Mouse (Mus musculus) G1E-ER4 (cell line): Measurements from ENCODE around the gene Noc3l. TPM values are rescaled to one million over a fixed set of nuclear protein-coding genes. Genes with fewer than 3 reads are reported as not detected.

Source experiments
- GATA1 ChIP-seq: IDR thresholded peaks from one replicate; pipeline ENCODE4 v1.8.0; 2012; ENCODE audit warnings: low read length, inconsistent platforms
- polyA plus RNA-seq: library from polyadenylated mRNA; stranded (reverse); fragments of >175 nt; gene quantifications from 2 replicates; pipeline ENCODE4 v1.2.3, GENCODE M21; 2012

Noc3l gene
- polyA plus RNA-seq: 1.3 and 1.9 TPM in 2 replicates

DNA sequence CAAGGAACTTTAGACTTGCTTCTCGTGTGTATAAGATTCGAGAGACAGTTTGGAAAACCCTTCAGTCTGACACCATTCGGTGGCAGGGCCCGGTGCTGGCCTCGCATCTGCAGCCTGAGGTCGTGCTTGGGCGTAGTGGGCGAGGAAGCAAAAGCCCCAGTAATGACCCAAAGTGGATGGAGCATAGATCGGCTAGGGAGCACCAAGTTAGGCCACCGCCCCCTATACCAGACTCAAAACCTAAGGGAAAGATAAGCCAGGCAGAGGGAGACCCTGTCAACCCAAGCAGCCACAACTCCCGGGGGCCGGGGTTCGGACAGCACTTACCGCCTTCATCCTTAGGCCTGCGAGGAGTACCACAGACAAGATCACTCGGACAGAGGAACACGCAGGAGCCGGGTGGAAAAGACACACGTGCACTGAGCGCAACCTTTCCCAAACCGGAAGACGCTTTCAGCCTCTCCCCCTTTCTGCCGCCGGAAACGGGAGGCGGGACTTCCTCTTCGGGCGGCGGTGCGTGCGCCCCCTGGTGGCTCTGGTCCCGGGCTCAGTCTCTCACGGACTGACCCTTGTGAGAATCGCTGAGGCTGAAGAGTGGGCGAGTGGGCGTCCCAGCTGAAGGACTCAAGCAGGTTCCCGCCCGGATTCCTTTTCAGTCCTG is at the start of gene Noc3l:
Gene Noc3l (minus strand): TSS at position 472 of the 661 bp plus-strand sequence.
- no peak for TF ChIP-seq GATA1

DNA sequence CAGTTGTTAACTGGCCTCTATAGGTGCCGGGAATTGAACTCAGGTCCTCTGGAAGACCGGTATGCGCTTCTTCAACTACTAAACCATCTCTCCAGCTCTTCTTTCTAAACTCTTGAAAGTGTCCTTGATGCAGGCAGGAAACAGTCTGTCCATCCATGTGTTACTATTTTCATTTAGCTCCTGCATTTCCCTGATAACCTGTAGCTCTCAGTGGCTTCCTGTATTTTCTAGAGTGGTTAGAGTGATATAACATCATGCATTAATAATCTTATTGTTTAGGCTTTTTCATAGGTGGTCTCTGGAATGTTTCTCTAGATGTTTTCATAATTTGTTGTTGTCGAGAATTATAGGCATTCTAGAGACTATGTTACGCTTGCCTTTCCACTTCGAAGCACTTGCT is 43.5 kb upstream of the Noc3l start:
- no peak for TF ChIP-seq GATA1

DNA sequence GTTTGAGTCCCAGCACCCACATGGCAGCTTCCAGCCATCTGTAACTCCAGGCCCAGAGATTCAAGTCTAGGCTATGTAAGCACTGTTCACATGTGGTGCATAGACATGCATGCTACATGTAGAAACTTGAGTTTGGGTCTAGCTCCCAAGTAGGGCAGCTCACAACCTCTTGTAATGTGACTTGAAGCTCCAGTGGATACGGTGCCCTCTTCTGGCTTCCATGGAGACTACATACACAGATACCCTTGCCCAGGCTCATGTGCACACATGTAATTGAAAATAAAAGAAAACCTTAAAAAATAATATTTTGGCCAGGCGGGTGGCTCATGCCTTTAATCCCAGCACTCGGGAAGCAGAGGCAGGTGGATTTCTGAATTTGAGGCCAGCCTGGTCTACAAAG is 39.2 kb upstream of the Noc3l start:
- no peak for TF ChIP-seq GATA1

DNA sequence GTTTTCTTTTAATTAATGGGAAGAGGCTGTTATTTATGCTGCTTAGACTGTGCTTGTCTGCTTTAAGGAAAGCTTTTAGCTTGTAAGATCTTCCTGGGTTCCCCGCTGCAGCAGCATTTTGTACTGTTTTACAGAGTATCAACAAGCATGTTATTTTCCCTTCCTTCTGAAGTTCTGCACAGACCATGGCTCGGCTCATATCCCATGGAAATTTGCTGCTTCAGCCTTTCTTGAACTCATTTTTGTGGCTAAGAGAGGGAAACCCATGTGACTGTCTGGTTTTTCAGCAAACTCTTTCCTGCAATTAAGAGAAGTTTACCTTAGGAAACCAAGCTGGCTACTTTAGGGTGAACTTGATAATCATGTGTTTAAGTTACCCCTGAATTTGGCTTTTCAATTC is 27.3 kb upstream of the Noc3l start:
- no peak for TF ChIP-seq GATA1

DNA sequence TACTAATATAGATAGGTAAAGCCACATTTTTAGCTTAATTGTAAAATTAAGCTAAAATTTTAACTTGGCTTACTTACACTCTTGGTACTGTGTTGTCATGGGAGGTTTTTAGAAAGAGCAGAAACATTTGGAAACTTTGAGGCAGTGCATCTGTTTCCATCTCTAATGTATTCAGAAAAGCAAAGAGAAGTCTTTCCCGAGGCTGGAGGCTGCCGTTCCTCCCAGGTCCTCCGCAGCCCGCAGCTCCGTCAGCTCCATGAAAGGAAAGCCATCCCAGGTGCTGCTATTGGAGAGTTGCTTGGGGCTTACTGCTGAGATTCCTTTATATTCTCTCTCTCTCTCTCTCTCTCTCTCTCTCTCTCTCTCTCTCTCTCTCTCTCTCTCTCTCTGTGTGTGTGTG is 25.8 kb upstream of the Noc3l start:
- no peak for TF ChIP-seq GATA1

DNA sequence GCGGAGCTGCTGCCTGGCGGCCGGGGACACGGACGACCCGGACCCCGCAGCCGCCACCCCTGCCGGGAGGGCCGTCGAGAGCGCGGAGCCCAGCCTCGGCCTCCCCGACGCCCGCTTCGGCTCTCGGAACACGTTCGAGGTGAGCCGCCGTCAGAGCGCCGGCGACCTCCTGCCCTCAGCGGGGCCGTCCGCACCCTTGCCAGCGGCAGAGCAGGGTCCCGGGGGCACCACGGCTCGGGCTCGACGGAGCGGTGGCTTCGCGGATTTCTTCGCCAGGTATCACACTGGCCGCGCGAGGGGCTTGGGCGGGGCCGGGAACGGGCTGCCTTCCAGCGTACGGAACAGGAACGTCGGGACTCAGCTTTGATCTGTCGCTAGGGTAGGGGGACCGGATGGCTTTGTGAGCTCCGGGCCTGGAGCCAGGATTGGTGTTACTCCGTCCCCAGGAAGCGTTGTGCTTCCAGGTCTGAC is 18.2 kb upstream of the Noc3l start:
- TF ChIP-seq GATA1: no peak

DNA sequence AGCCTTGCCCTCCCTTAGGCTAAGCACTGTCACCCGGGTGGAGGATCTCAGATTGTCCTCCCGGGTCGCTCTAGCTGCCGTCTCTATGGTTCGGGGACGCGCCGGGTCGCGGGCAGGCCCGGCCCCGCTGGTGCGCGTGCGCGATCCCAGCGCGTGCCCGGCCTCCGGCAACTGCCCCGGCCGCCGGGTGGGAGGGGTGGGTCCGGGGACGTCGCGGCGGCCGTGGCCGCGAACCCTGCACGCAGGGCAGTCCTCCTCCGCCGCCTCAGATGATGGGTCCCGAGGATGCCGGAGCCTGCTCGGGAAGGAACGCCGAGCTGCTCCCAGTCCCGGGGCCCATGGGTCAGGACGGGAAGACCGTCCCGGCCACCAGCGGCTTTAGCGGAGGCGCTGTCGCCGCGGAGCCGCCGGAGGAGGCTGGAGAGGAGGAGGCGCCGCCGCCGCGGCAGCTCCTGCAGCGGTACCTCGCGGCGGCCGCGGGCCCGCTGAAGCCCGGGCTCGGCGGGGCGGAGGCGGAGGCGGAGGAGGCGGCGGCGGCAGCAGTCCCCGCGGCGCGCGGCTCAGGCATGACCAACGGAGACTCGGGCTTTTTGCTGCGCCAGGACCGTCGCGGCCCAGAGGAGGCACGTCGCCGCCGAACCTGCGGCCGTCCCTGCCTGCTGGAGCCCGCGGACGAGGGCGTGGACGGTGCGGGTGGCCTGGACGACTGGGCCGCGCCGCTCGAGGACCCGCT is 17.6 kb upstream of the Noc3l start, which contains the start of gene Tbc1d12:
Gene Tbc1d12 (plus strand): TSS at position 142 of the 733 bp plus-strand sequence.
- no peak for TF ChIP-seq GATA1

DNA sequence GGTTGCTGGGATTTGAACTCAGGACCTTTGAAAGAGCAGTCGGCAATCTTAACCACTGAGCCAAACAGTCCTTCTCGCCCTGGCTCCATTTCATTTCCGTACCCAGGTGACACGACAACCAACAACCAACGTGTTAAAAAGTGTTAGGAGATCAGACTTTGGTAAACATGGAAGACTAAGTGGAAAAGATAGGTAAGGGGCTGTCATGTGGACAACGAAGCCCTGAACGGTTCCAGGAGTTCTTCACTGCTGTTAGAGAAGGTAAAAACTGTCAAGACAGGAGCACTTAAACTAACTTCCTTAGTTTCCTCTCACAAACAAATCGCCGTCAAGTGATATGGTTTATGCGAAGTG is 17.0 kb upstream of the Noc3l start:
- TF ChIP-seq GATA1: no peak

DNA sequence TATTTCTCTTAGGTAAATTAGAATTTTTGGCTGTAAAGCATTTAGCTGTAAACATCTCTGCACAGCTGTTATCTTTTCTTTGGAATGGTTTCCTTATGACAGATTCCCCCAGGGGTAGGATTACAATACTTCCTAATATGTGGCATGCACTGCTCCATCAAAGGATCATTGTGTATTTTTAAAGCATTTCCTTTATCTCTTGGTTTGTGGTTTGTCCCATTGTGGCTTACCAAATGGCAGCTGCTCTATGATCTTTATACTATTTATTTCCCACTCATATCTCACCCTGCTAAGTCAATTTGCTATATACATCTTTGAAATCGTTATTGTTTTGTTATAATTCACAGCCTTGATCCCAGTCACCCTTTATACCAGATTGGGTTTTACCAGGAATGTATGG is 14.2 kb upstream of the Noc3l start:
- no peak for TF ChIP-seq GATA1

DNA sequence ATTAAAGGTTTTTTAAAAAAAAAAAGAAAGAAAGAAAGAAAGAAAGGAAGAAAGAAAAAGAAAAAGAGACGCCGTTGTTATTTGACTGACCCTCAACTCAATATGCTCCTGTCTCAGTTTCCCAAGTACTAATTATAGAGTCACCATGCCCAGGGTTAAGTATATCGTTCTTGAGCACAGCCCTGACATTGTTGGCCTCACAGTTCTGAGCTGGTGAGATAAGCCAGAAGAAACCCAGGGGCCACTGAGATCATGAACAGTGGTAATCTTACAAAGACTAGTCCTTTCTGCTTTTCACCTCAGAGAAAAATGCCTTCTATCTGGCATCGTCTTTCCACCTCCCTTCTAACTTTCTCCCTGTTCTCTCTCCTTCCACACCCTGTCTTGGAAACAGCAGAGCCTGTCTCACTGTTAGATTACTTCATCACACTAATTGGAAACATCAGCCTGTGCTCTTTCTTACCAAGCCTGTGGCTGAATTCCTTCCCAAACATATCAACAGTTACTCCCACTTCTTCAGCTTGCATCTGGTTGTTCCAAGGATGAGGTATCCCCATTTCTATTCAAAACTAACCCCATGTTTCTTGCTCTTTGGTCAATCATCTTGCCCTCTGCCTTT is 1.3 kb upstream of the Noc3l start:
- TF ChIP-seq GATA1: peak; percentile 36

DNA sequence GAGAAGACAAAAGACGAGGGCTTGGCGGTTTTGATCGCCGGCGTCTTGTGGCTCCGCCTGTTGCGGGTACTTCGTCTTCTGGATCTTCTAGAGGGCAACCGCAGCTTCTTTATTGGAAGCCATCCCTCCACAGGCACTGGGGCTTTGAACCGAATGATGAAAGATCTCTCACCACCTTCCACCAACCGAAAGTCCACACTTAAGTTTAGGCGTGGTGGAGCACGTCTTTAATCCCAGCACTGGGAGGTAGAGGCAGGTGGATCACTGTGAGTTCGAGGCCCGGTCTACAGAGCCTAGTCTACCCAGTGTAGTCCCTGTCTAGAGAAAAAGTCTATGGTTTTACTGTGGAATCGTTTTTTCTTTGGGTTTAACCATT is 378 bp upstream of the Noc3l start:
- no peak for TF ChIP-seq GATA1

DNA sequence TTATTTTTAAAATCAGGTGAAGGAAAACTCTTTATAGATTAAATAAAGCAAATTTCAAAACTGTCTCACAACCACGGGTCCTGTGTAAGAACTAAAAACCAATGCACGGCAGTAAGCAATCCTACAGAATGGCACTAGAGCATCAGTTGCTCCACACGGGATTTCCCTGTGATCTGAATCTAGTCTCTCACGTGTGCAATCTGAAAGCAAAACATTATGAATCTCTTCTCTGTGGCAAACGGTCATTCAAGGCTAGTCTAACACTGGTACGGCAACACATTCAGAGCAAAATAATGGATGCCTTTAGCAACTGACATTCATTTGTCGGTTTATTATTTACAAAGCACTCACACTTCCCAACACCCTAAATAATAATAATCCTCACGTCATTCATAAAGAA is 846 bp downstream of the Noc3l start:
- TF ChIP-seq GATA1: no peak

DNA sequence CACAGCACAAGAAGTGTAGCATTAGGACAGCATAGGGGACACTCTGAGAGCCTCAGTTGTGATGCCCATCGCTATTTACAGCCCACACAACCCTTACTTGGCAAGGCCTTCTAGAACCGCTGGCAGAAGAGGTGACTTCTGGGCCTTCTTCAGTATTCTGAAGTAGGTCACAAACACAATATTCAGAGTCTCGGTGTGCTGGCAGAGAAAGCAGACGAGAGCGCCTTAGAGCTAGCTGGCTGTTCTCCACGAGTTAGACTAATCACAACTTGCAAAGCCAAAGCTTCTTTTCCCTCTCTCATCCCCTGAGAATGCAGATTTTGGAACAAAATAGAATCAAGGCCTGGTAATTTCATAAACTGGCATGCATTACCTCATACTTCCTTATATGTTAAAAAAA is 20.2 kb downstream of the Noc3l start:
- no peak for TF ChIP-seq GATA1

DNA sequence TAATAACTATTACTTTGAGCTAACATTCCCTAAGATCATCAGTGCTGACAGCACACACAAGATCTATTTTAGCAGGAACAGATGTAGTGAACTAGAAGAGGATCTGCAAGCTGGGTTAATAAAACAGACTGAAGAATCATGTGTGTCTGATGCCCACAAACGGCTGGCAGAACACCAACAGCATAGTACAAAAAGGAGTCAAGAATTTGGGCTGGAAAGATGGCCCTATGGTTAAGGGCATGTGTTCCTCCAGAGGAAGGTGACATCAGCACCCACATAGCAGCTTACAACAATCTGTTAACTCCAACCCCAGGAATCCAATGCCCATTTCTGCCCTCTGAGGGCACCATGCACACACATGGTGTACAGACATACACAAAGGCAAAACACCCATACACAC is 20.7 kb downstream of the Noc3l start:
- no peak for TF ChIP-seq GATA1

DNA sequence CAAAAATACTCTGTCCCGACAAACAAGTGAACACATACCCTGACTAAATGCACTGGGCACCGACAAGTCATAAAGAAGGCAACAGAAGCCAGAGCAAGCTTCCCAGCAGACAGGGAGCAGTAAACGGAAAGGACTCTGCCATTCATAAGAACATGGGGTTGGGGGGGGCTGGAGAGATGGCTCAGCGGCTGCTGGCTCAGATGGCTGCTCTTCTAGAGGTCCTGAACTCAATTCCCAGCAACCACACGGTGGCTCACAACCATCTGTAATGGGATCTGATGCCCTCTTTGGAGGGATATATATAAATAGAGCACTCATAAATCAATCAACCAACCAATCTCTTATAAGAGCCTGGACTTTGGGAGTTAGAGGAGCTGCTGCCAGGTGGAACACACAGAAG is 22.5 kb downstream of the Noc3l start:
- no peak for TF ChIP-seq GATA1

DNA sequence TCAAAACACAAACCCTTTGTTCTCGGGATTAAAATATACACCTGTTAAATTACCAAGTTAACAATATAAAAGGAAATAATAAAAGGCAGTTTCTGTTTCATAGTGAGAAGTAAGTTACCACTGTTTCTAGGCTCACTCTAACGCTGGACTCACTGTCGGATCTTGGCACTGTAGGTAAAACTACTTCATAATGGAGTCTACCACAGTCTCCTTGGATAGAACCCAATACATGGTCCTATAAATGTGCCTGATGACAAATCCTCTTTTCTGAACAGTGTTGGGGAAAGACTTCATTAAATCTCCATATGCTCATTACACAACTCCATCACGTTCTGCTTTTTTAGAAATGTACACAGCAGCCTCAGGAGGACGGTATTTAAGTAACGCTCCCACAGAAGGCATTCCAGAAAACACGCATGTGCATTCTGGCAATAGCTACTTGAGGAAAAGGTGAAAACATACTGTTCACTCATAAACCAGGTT is 25.4 kb downstream of the Noc3l start:
- TF ChIP-seq GATA1: no peak

DNA sequence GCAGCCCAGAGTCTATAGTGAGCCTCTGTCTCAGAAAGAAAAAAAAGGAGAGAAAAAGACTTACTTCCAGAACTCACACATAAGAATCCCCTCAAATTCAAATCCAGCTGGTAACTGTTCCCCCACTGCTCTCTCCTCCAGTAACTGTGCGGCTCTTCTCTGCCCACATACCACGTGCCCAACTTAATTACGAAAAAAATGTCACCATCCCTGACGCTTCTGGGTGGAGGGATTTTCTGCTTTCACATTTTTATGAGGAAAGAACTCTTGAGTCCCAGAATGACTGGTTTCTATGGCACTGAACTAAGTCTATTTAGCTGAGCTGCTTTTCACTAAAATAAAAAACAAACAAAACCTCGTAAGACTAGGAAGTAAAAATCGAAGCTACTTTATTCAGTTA is 31.3 kb downstream of the Noc3l start:
- no peak for TF ChIP-seq GATA1

DNA sequence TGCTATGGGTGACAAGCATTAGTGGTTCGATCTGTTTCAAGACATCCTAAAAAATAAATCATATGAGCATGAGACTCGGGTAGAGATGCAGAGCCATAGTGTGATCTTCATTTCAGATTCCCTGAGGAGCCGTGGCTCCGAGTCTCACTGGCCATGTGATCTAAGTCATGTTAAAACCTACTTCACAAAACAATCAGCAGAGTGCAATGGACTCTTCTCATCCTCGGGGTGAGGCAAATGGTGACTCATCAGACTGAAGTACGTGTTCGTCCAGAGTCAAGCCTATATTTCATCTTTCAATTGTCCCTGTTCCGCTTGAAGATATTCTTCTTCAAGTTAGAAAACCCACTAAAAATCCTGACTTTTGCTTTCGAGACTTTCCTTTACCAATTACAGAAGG is 35.5 kb downstream of the Noc3l start:
- TF ChIP-seq GATA1: no peak
